Mouse (Mus musculus): ENCODE data around the gene Rxfp2. TPM values are rescaled to one million over a fixed set of nuclear protein-coding genes. Genes with fewer than 3 reads are reported as not detected.
A peak's percentile ranks its signal among the peaks of the same experiment; 100 is the strongest.

Gene Rxfp2
- total and polyA plus RNA-seq, 2 experiments: not detected

- Histone ChIP-seq H3K9ac (ENCODE audit: low read depth, low read length) (no peak overlapping the region), H3K27me3 (ENCODE audit: control insufficient read depth, insufficient read depth, low read length) (no peaks in the 10 kb centered on the region), H3K4me1 (ENCODE audit: control insufficient read depth, insufficient read depth, low read length) (no peaks in the 10 kb centered on the region), H3K79me2 (ENCODE audit: control insufficient read depth, insufficient read depth, low read length) (no peaks in the 10 kb centered on the region), H3K4me3 (ENCODE audit: insufficient read depth, low read depth, low read length) (no peak overlapping the region), H3K27ac (replicated peaks; ENCODE audit: insufficient read depth, low read depth, low read length) (no peak overlapping the region), H3K36me3 (ENCODE audit: control insufficient read depth, insufficient read depth, low read length) (no peaks in the 10 kb centered on the region)
- no peak for TF ChIP-seq CTCF (IDR thresholded peaks at IDR 0.05; ENCODE audit: low read depth, low read length)
- TF ChIP-seq POLR2A (IDR thresholded peaks at IDR 0.05; ENCODE audit: extremely low read depth, insufficient read depth, low read length): no peak
- WGBS: 67% methylated on average over 2 of the region's 2 CpGs
- no peak for DNase-seq (ENCODE audit: extremely low read depth, low read depth, low spot score)
Measured at GRCm38 (mm10) chr5:150044533-150044932, 26.1 kb downstream of the Rxfp2 start.

DNA sequence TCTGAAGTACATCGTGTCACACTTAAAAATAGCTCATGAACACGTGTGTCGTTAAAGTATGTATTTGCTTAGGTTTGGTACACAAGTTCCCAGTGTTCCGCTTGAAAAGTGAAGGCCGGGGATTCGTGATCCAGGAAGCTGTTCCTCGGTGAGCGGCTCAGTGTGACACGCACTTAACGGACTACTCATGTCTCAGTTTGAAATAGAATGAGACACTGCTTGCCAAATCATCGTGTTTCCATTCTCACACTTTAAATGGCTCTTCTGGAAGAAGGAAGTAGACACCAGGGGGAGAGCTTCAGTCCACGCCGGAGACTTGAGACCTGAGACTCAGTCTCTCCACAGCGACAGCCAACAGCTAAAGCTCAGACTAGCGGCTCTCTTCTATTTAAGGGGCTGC lies 28.0 kb downstream of the Rxfp2 start:
- DNase-seq (ENCODE audit: extremely low read depth, low read depth, low spot score): no peak
- WGBS: 78% methylated on average over 15 of the region's 15 CpGs
- Histone ChIP-seq H3K27ac (replicated peaks; ENCODE audit: insufficient read depth, low read depth, low read length) (no peak overlapping the region), H3K27me3 (ENCODE audit: control insufficient read depth, insufficient read depth, low read length) (no peaks in the 10 kb centered on the region), H3K9ac (ENCODE audit: low read depth, low read length) (no peak overlapping the region), H3K36me3 (ENCODE audit: control insufficient read depth, insufficient read depth, low read length) (no peaks in the 10 kb centered on the region), H3K4me3 (ENCODE audit: insufficient read depth, low read depth, low read length) (no peak overlapping the region), H3K4me1 (ENCODE audit: control insufficient read depth, insufficient read depth, low read length) (no peaks in the 10 kb centered on the region), H3K79me2 (ENCODE audit: control insufficient read depth, insufficient read depth, low read length) (no peaks in the 10 kb centered on the region)
- TF ChIP-seq CTCF (IDR thresholded peaks at IDR 0.05; ENCODE audit: low read depth, low read length) (no peak), POLR2A (IDR thresholded peaks at IDR 0.05; ENCODE audit: extremely low read depth, insufficient read depth, low read length) (no peak)

DNA sequence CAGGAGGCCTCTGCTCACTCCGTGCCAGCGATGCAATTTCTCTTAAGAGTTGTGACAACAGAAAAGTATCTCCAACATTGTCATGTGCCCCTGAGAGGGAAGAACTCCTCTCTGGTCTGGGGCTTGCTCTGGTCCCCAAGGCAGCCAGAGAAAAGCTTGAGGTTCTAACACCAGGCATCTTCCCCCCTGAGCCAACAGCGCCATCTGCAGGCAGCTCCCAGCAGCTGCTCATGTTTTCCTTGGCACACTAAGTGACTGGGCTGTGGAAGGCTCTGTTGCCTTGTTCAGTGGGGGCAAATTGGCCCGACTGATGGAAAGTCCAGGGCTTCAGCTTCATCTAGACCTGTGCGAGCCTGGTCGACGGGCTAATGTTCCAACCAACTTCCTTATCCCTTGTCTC lies 31.5 kb downstream of the Rxfp2 start:
- Histone ChIP-seq H3K79me2 (ENCODE audit: control insufficient read depth, insufficient read depth, low read length) (no peaks in the 10 kb centered on the region), H3K4me3 (ENCODE audit: insufficient read depth, low read depth, low read length) (no peak overlapping the region), H3K27ac (replicated peaks; ENCODE audit: insufficient read depth, low read depth, low read length) (no peak overlapping the region), H3K27me3 (ENCODE audit: control insufficient read depth, insufficient read depth, low read length) (no peaks in the 10 kb centered on the region), H3K36me3 (ENCODE audit: control insufficient read depth, insufficient read depth, low read length) (no peaks in the 10 kb centered on the region), H3K9ac (ENCODE audit: low read depth, low read length) (no peak overlapping the region), H3K4me1 (ENCODE audit: control insufficient read depth, insufficient read depth, low read length) (no peaks in the 10 kb centered on the region)
- no peak for DNase-seq (ENCODE audit: extremely low read depth, low read depth, low spot score)
- WGBS: 55% methylated on average over 7 of the region's 7 CpGs
- no peak for TF ChIP-seq POLR2A (IDR thresholded peaks at IDR 0.05; ENCODE audit: extremely low read depth, insufficient read depth, low read length)
- TF ChIP-seq CTCF (IDR thresholded peaks at IDR 0.05; ENCODE audit: low read depth, low read length): peak; percentile 45; the same call in 1 of the 2 replicates

GRCm38 (mm10) chr5:150051828-150052227 lies 33.4 kb downstream of the Rxfp2 start:
- WGBS: 56% methylated on average over 5 of the region's 5 CpGs
- no peaks in the 10 kb centered on the region for H3K4me1 ChIP-seq (ENCODE audit: control insufficient read depth, insufficient read depth, low read length)
- no peak overlapping the region for H3K9ac ChIP-seq (ENCODE audit: low read depth, low read length)
- H3K4me3 ChIP-seq (ENCODE audit: insufficient read depth, low read depth, low read length): no peak overlapping the region
- no peaks in the 10 kb centered on the region for H3K79me2 ChIP-seq (ENCODE audit: control insufficient read depth, insufficient read depth, low read length)
- H3K36me3 ChIP-seq (ENCODE audit: control insufficient read depth, insufficient read depth, low read length): no peaks in the 10 kb centered on the region
- no peak for DNase-seq (ENCODE audit: extremely low read depth, low read depth, low spot score)
- H3K27ac ChIP-seq (replicated peaks; ENCODE audit: insufficient read depth, low read depth, low read length): no peak overlapping the region
- no peaks in the 10 kb centered on the region for H3K27me3 ChIP-seq (ENCODE audit: control insufficient read depth, insufficient read depth, low read length)
- TF ChIP-seq CTCF (IDR thresholded peaks at IDR 0.05; ENCODE audit: low read depth, low read length) (peak; percentile 57), POLR2A (IDR thresholded peaks at IDR 0.05; ENCODE audit: extremely low read depth, insufficient read depth, low read length) (no peak)

DNA sequence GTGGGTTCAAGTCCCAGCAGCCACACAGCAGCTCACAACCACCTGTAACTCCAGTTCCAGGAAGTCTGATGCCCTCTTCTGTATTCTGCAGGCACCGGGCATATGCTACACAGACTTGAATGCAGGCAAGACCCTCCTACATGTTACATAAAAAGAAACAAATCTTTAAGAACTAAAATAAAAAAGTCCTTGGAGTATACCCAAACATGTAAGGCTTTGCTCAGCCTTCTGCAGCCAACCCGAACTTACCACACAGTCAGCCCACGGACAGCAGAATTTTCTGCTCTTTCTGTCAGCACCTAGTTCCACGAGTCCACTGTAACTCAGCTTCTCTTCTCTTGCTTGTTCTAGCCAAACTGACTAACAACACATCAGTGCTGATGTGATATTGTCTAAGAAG lies 34.8 kb downstream of the Rxfp2 start:
- Histone ChIP-seq H3K4me1 (ENCODE audit: control insufficient read depth, insufficient read depth, low read length) (no peaks in the 10 kb centered on the region), H3K36me3 (ENCODE audit: control insufficient read depth, insufficient read depth, low read length) (no peaks in the 10 kb centered on the region), H3K9ac (ENCODE audit: low read depth, low read length) (no peak overlapping the region), H3K4me3 (ENCODE audit: insufficient read depth, low read depth, low read length) (no peak overlapping the region), H3K79me2 (ENCODE audit: control insufficient read depth, insufficient read depth, low read length) (no peaks in the 10 kb centered on the region), H3K27ac (replicated peaks; ENCODE audit: insufficient read depth, low read depth, low read length) (no peak overlapping the region), H3K27me3 (ENCODE audit: control insufficient read depth, insufficient read depth, low read length) (no peaks in the 10 kb centered on the region)
- WGBS: 83% methylated on average over 4 of the region's 4 CpGs
- TF ChIP-seq CTCF (IDR thresholded peaks at IDR 0.05; ENCODE audit: low read depth, low read length): no peak
- TF ChIP-seq POLR2A (IDR thresholded peaks at IDR 0.05; ENCODE audit: extremely low read depth, insufficient read depth, low read length): no peak
- DNase-seq (ENCODE audit: extremely low read depth, low read depth, low spot score): no peak

DNA sequence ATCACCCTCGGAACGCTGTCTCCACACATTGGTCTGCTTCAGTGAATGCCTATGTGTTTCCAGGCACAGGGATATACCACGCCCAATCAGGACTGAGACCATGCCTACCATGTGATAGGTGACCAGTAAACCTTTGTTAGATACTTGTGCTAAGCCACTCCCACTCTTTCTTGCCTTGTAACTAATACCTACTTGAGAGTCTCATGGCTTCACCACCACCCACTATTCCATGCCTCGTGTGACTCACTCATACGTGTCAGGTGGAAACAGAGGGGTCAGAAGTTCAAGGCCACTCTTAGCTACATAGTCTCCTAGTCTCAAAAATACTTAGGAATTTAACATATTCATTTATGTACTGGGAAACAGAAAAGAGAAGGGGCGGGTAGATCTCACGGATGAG lies 35.5 kb downstream of the Rxfp2 start:
- no peak overlapping the region for H3K9ac ChIP-seq (ENCODE audit: low read depth, low read length)
- H3K36me3 ChIP-seq (ENCODE audit: control insufficient read depth, insufficient read depth, low read length): no peaks in the 10 kb centered on the region
- no peaks in the 10 kb centered on the region for H3K79me2 ChIP-seq (ENCODE audit: control insufficient read depth, insufficient read depth, low read length)
- H3K27ac ChIP-seq (replicated peaks; ENCODE audit: insufficient read depth, low read depth, low read length): no peak overlapping the region
- no peak for DNase-seq (ENCODE audit: extremely low read depth, low read depth, low spot score)
- H3K4me1 ChIP-seq (ENCODE audit: control insufficient read depth, insufficient read depth, low read length): no peaks in the 10 kb centered on the region
- 78% methylated on average over 7 of the region's 7 CpGs for WGBS
- TF ChIP-seq POLR2A (IDR thresholded peaks at IDR 0.05; ENCODE audit: extremely low read depth, insufficient read depth, low read length): no peak
- TF ChIP-seq CTCF (IDR thresholded peaks at IDR 0.05; ENCODE audit: low read depth, low read length): no peak
- no peaks in the 10 kb centered on the region for H3K27me3 ChIP-seq (ENCODE audit: control insufficient read depth, insufficient read depth, low read length)
- no peak overlapping the region for H3K4me3 ChIP-seq (ENCODE audit: insufficient read depth, low read depth, low read length)
